Mouse (Mus musculus): Measurements from ENCODE around the gene Zc3h6. TPM values are rescaled to one million over a fixed set of nuclear protein-coding genes. Genes with fewer than 3 reads are reported as not detected.

Gene Zc3h6
- polyA plus RNA-seq, 1 experiment, result 3.1 TPM

- Histone ChIP-seq H3K9me3 (peaks cover 17% of the 10 kb centered on the region), H3K4me1 (peaks cover 6% of the 10 kb centered on the region), H3K36me3 (replicated peaks; ENCODE audit: low read length) (no peaks in the 10 kb centered on the region), H3K27me3 (replicated peaks) (peaks cover 18% of the 10 kb centered on the region), H3K4me3 (replicated peaks) (no peak overlapping the region)
- no peak for TF ChIP-seq GATA1 (IDR thresholded peaks at IDR 0.05; ENCODE audit: borderline replicate concordance, low read length)
- TF ChIP-seq FLI1 (IDR thresholded peaks at IDR 0.05; ENCODE audit: low read length), result no peak
Measured at GRCm38 (mm10) chr2:129055741-129056140, 88.5 kb downstream of the Zc3h6 start.

- no peak for TF ChIP-seq FLI1 (IDR thresholded peaks at IDR 0.05; ENCODE audit: low read length)
- TF ChIP-seq GATA1 (IDR thresholded peaks at IDR 0.05; ENCODE audit: borderline replicate concordance, low read length), result no peak
- H3K27me3 ChIP-seq (replicated peaks), result peaks cover 19% of the 10 kb centered on the region
- peaks cover 17% of the 10 kb centered on the region for H3K9me3 ChIP-seq
- no peak overlapping the region for H3K4me3 ChIP-seq (replicated peaks)
- H3K4me1 ChIP-seq, result peaks cover 6% of the 10 kb centered on the region
- H3K36me3 ChIP-seq (replicated peaks; ENCODE audit: low read length), result no peaks in the 10 kb centered on the region
Measured at GRCm38 (mm10) chr2:129056597-129056996, 89.4 kb downstream of the Zc3h6 start.

DNA sequence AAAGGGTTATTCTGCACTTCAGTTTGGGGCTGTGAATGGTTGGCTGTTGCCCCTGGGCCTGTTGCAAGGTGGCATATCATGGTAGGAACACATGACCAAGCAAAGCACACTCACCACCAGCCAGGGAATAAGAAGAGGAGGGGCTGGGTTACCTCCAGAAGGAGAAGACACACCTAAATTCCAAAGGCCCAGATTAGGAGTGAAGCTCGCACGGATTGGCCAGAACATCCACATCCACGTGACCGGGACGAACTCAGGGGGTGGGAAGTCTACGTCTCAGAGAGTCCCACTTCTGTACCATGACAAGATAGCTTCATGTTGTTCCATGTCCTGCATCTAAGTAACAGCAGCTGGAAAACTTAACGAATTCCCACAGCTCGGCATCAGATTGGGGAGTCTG lies 90.1 kb downstream of the Zc3h6 start:
- H3K4me3 ChIP-seq (replicated peaks), result no peak overlapping the region
- H3K36me3 ChIP-seq (replicated peaks; ENCODE audit: low read length), result no peaks in the 10 kb centered on the region
- H3K9me3 ChIP-seq, result peaks cover 17% of the 10 kb centered on the region
- peaks cover 19% of the 10 kb centered on the region for H3K27me3 ChIP-seq (replicated peaks)
- no peak for TF ChIP-seq FLI1 (IDR thresholded peaks at IDR 0.05; ENCODE audit: low read length)
- H3K4me1 ChIP-seq, result peaks cover 6% of the 10 kb centered on the region

DNA sequence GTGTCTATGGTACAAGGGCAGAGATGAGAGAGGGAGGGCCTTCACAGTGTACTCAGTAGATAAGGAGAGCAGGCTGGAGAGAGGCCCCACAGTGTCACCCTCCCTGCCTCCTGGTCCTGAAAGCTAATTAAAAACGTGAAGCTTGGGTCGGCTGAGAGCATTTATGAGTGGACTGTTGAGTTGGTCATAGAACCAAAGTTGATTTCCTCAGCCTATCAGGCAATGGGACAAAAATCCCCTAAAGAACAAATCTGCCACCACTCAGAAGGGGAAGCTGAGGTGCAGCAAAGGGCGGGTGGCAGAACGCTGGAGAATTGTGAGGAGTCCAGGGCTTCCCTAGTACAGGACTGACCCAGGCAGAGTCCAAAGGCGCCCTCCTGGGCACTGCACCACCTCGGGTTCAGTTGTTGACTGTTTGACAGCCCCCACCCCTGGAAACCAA lies 90.7 kb downstream of the Zc3h6 start:
- no peak overlapping the region for H3K4me3 ChIP-seq (replicated peaks)
- TF ChIP-seq GATA1 (IDR thresholded peaks at IDR 0.05; ENCODE audit: borderline replicate concordance, low read length) (no peak), FLI1 (IDR thresholded peaks at IDR 0.05; ENCODE audit: low read length) (no peak)

GRCm38 (mm10) chr2:129061456-129062059 lies 94.4 kb downstream of the Zc3h6 start:
- TF ChIP-seq FLI1 (IDR thresholded peaks at IDR 0.05; ENCODE audit: low read length) (no peak), GATA1 (IDR thresholded peaks at IDR 0.05; ENCODE audit: borderline replicate concordance, low read length) (no peak)
- Histone ChIP-seq H3K36me3 (replicated peaks; ENCODE audit: low read length) (no peaks in the 10 kb centered on the region), H3K27me3 (replicated peaks) (peaks cover 25% of the 10 kb centered on the region), H3K4me3 (replicated peaks) (no peak overlapping the region), H3K9me3 (peaks cover 7% of the 10 kb centered on the region), H3K4me1 (peaks cover 19% of the 10 kb centered on the region)

More for the DNA sequence above, 90.7 kb downstream of the Zc3h6 start:
- Histone ChIP-seq H3K4me1 (peaks cover 6% of the 10 kb centered on the region), H3K27me3 (replicated peaks) (peaks cover 19% of the 10 kb centered on the region), H3K9me3 (peaks cover 17% of the 10 kb centered on the region), H3K36me3 (replicated peaks; ENCODE audit: low read length) (no peaks in the 10 kb centered on the region)

- H3K9me3 ChIP-seq, result no peaks in the 10 kb centered on the region
- peaks cover 21% of the 10 kb centered on the region for H3K4me1 ChIP-seq
- TF ChIP-seq GATA1 (IDR thresholded peaks at IDR 0.05; ENCODE audit: borderline replicate concordance, low read length) (no peak), FLI1 (IDR thresholded peaks at IDR 0.05; ENCODE audit: low read length) (no peak)
- no peaks in the 10 kb centered on the region for H3K36me3 ChIP-seq (replicated peaks; ENCODE audit: low read length)
- peak within 1 kb of the TSS; percentile 98 for H3K4me3 ChIP-seq (replicated peaks)
- peaks cover 29% of the 10 kb centered on the region for H3K27me3 ChIP-seq (replicated peaks)
Measured at GRCm38 (mm10) chr2:129065437-129066282, 98.5 kb downstream of the Zc3h6 start, which contains the start of gene Ttl. Ttl (plus strand) TSS chr2:129065942.

DNA sequence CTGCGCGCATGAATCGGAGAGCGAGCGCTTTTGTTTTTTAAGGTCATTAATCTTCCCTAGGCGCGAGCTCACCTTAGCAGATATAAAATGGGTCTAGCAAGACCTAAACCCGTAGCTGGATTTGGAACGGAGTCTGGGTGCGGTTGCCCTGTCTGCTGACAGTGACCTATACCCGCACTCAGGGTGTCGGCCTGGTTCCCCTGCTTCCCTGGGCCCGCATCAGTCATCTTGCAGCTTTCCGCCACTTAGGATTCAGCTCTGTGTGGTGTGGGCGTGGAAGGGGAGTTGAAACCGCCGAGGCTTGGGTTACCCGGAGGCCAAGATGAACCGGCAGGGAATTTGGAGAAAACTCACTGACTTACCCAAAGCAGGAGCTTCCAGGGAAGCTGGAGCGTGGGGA lies 99.1 kb downstream of the Zc3h6 start:
- Histone ChIP-seq H3K4me1 (peaks cover 21% of the 10 kb centered on the region), H3K9me3 (no peaks in the 10 kb centered on the region), H3K4me3 (replicated peaks) (peak overlapping the region; percentile 98), H3K27me3 (replicated peaks) (peaks cover 29% of the 10 kb centered on the region), H3K36me3 (replicated peaks; ENCODE audit: low read length) (no peaks in the 10 kb centered on the region)
- TF ChIP-seq FLI1 (IDR thresholded peaks at IDR 0.05; ENCODE audit: low read length), result no peak
- no peak for TF ChIP-seq GATA1 (IDR thresholded peaks at IDR 0.05; ENCODE audit: borderline replicate concordance, low read length)

Other genes with a start within 250 kb of the Zc3h6 start
- gene Tmem87b, start 149.3 kb upstream of the Zc3h6 start, polyA plus RNA-seq (2012; ENCODE audit: insufficient read depth, low replicate concordance), result 1.1 and 1.9 TPM in 2 replicates
- gene Fbln7, start 104.4 kb upstream of the Zc3h6 start, polyA plus RNA-seq (2012; ENCODE audit: insufficient read depth, low replicate concordance), result not detected in 2 replicates
- gene Zc3h8, start 23.3 kb upstream of the Zc3h6 start, polyA plus RNA-seq (2012; ENCODE audit: insufficient read depth, low replicate concordance), result 0.30 TPM in 1 of 2 replicates, not detected in the other
- 5.8 and 7.2 TPM in 2 replicates for gene Gm10762, start 323 bp downstream of the Zc3h6 start, polyA plus RNA-seq (2012; ENCODE audit: insufficient read depth, low replicate concordance)
- gene Vinac1, start 80.8 kb downstream of the Zc3h6 start, polyA plus RNA-seq (2012; ENCODE audit: insufficient read depth, low replicate concordance), result not detected in 2 replicates
- 0.32 and 1.1 TPM in 2 replicates for gene Ttl, start 98.5 kb downstream of the Zc3h6 start, polyA plus RNA-seq (2012; ENCODE audit: insufficient read depth, low replicate concordance)
- gene Polr1b, start 133.6 kb downstream of the Zc3h6 start, polyA plus RNA-seq (2012; ENCODE audit: insufficient read depth, low replicate concordance), result 1.9 and 2.2 TPM in 2 replicates
- 6.1 and 19.5 TPM in 2 replicates for gene Chchd5, start 162.3 kb downstream of the Zc3h6 start, polyA plus RNA-seq (2012; ENCODE audit: insufficient read depth, low replicate concordance)
- gene Slc20a1, start 231.4 kb downstream of the Zc3h6 start, polyA plus RNA-seq (2012; ENCODE audit: insufficient read depth, low replicate concordance), result 16.4 and 76.5 TPM in 2 replicates